Mouse (Mus musculus) urinary bladder, adult 2 months (tissue): Measurements from ENCODE around the gene Pla2g16. TPM values are rescaled to one million over a fixed set of nuclear protein-coding genes. Genes with fewer than 3 reads are reported as not detected.

Experiments
- DNase-seq: peaks from one replicate; pipeline ENCODE4 v3.0.0; 2022; ENCODE audit warnings: low spot score
- polyA plus RNA-seq: library from polyadenylated mRNA; depleted of rRNA; stranded (reverse); fragments of >200 nt; gene quantifications from 2 replicates; pipeline ENCODE4 v1.2.3, GENCODE M21; 2012; rRNA removed

Pla2g16 gene
- polyA plus RNA-seq, 1 experiment, result 43.5 TPM

- DNase-seq, result no peak
These were observed 54.9 kb downstream of the Pla2g16 start, which contains the start of gene Hrasls5 for GRCm38 (mm10) chr19:7611942-7612757. Hrasls5 (plus strand) TSS chr19:7612541.

GRCm38 (mm10) chr19:7613151-7613550, 55.9 kb downstream of the Pla2g16 start:
- DNase-seq, result no peak

- no peak for DNase-seq
These were observed 59.1 kb downstream of the Pla2g16 start for GRCm38 (mm10) chr19:7616231-7616930.

GRCm38 (mm10) chr19:7617085-7617484, 59.8 kb downstream of the Pla2g16 start:
- DNase-seq, result no peak

GRCm38 (mm10) chr19:7617696-7618095, 60.4 kb downstream of the Pla2g16 start:
- no peak for DNase-seq

- no peak for DNase-seq
These were observed 75.8 kb downstream of the Pla2g16 start for GRCm38 (mm10) chr19:7633021-7633420.

GRCm38 (mm10) chr19:7633786-7634185, 76.5 kb downstream of the Pla2g16 start:
- DNase-seq, result no peak

Other genes with a start within 250 kb of the Pla2g16 start
- gene Mark2, start 215.6 kb upstream of the Pla2g16 start, polyA plus RNA-seq, result 75.2 and 100 TPM in 2 replicates
- 18.8 and 21.0 TPM in 2 replicates for gene Spindoc, start 174.5 kb upstream of the Pla2g16 start, polyA plus RNA-seq
- 26.9 and 34.5 TPM in 2 replicates for gene 2700081O15Rik, start 139.8 kb upstream of the Pla2g16 start, polyA plus RNA-seq
- gene Rtn3, start 74.2 kb upstream of the Pla2g16 start, polyA plus RNA-seq, result 120 and 126 TPM in 2 replicates
- 53.8 and 65.3 TPM in 2 replicates for gene Atl3, start 63.4 kb upstream of the Pla2g16 start, polyA plus RNA-seq
- gene Lgals12, start 49.7 kb downstream of the Pla2g16 start, polyA plus RNA-seq, result 2.0 and 3.5 TPM in 2 replicates
- not detected in 2 replicates for gene Hrasls5, start 55.1 kb downstream of the Pla2g16 start, polyA plus RNA-seq
- gene Slc22a19, start 153.9 kb downstream of the Pla2g16 start, polyA plus RNA-seq, result not detected in 2 replicates
- not detected in 2 replicates for gene Slc22a26, start 245.2 kb downstream of the Pla2g16 start, polyA plus RNA-seq